Mouse (Mus musculus) midbrain, embryonic 10.5 days (tissue): ENCODE results near the gene Olfr1448. TPM values are rescaled to one million over a fixed set of nuclear protein-coding genes. Genes with fewer than 3 reads are reported as not detected.
"Not testable (repeated sequence)": the region's sequence is repeated elsewhere in the genome, so short reads cannot be mapped to it uniquely, and the experiment has no call there.

Experiments used
- DNase-seq: peaks from one replicate; pipeline ENCODE4 v3.0.0-alpha.2; 2017; ENCODE audit warnings: low spot score
- H3K27ac ChIP-seq: fragments of 300-500 bp; sonication (generic); replicated peaks from 2 replicates; pipeline ENCODE4 v1.5.1; 2016; ENCODE audit warnings: mild to moderate bottlenecking
- H3K27me3 ChIP-seq: fragments of 300-500 bp; sonication (generic); 2 replicates; pipeline ENCODE4 v1.6.1; 2016; ENCODE audit warnings: low read depth, mild to moderate bottlenecking; ENCODE audit not compliant: poor library complexity, severe bottlenecking
- H3K36me3 ChIP-seq: fragments of 300-500 bp; sonication (generic); 2 replicates; pipeline ENCODE4 v1.6.1; 2016; ENCODE audit warnings: mild to moderate bottlenecking, moderate library complexity
- H3K4me1 ChIP-seq: fragments of 300-500 bp; sonication (generic); 2 replicates; pipeline ENCODE4 v1.6.1; 2016
- H3K4me3 ChIP-seq: fragments of 300-500 bp; sonication (generic); 2 replicates; pipeline ENCODE4 v1.5.1; 2016; ENCODE audit warnings: mild to moderate bottlenecking, moderate library complexity
- H3K9me3 ChIP-seq: fragments of 300-500 bp; sonication (generic); replicated peaks from 2 replicates; pipeline ENCODE4 v1.6.1; 2016; ENCODE audit warnings: mild to moderate bottlenecking
- WGBS: fragments of 180-500 bp; shearing (Covaris S2); methylation state at CpG from one replicate; pipeline ENCODE4 v1.1.7; 2016; 5-methylcytosine and 5-hydroxymethylcytosine counted together
- polyA plus RNA-seq: library from polyadenylated mRNA; unstranded; fragments of >200 nt; fragmentation: Nextera tagmentation; extraction: Ambion mirVana; gene quantifications from 2 replicates; pipeline ENCODE4 v1.2.1, GENCODE M21; 2016

Gene Olfr1448
- polyA plus RNA-seq, result not detected in 2 replicates

DNA sequence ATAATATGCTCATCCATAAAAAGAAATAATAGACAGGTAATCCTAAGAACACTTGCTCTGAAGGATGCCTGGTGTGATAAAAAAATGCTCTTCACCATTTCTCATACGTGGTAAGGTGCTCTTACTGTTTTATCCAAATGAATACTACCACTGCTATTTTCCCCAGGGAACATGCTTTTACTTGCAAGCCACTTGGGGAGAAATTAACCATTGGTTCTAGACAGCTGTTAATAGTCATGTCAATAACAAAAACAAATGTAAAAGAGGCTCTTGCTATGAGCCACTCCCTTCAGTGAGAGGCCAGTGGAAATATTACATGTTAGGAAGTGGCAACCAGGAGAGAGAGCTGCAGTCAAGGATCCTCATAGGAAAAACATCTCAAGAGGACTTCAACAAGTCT, at the start of gene Olfr1448:
Gene Olfr1448 (minus strand): TSS at position 101 of the 400 bp plus-strand sequence.
- no peak within 1 kb of the TSS for H3K4me3 ChIP-seq
- H3K27me3 ChIP-seq, result no peaks in the 10 kb centered on the region
- WGBS, result 71% methylated on average over 1 of the region's 1 CpGs
- H3K4me1 ChIP-seq, result no peaks in the 10 kb centered on the region
- H3K36me3 ChIP-seq, result no peaks in the 10 kb centered on the region
- no peak for DNase-seq
- no peak within 1 kb of the TSS for H3K27ac ChIP-seq
- H3K9me3 ChIP-seq, result peaks cover 12% of the 10 kb centered on the region

DNA sequence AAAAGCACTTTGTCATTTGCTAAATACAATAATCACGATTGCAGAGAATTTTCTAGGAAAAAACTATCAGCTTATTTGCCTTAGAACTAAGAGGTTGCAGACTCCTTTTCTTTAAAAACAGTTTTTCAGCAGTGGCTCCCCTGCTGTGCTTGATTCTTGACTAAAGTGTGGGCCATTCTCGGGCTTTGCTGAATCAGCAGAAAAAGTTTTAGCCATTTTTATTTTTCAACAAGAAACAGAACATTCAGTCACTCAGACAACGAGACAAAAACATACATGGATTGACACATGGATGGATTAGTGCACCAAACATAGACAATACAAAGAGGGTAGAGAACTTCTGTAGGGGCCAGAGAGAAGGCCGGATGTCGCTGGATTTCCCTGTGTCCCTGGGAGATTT, 45.9 kb upstream of the Olfr1448 start:
- not testable (repeated sequence) for H3K4me3 ChIP-seq, H3K36me3 ChIP-seq, H3K4me1 ChIP-seq, H3K27me3 ChIP-seq, DNase-seq, H3K27ac ChIP-seq
- peaks cover 33% of the 10 kb centered on the region for H3K9me3 ChIP-seq
- WGBS, result 83% methylated on average over 5 of the region's 5 CpGs

DNA sequence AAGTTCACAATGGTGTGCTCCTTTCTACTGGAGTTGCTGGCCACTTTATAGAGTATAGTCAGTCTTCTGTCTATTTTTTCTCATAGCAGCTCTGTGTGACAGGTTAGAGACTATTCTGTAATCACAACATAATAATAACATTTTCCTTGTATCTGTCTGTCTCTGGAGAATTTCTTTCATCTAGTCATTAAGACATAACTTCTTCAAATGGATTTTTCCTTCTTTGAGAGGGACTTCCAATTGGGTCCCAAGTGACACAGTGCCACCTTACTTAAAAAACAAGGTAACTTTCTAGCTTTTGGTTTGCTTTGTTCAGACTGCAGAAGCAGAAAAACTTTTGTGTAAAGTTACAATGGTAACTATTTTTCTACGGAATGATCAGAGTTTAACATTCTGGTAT, 25.7 kb upstream of the Olfr1448 start, which contains the start of gene Olfr1450:
Gene Olfr1450 (plus strand): TSS at position 301 of the 400 bp plus-strand sequence.
- no peaks in the 10 kb centered on the region for H3K4me1 ChIP-seq
- H3K9me3 ChIP-seq, result peaks cover 30% of the 10 kb centered on the region
- H3K27ac ChIP-seq, result no peak within 1 kb of the TSS
- H3K36me3 ChIP-seq, result no peaks in the 10 kb centered on the region
- no peaks in the 10 kb centered on the region for H3K27me3 ChIP-seq
- 87% methylated on average over 1 of the region's 1 CpGs for WGBS
- no peak within 1 kb of the TSS for H3K4me3 ChIP-seq
- DNase-seq, result no peak

DNA sequence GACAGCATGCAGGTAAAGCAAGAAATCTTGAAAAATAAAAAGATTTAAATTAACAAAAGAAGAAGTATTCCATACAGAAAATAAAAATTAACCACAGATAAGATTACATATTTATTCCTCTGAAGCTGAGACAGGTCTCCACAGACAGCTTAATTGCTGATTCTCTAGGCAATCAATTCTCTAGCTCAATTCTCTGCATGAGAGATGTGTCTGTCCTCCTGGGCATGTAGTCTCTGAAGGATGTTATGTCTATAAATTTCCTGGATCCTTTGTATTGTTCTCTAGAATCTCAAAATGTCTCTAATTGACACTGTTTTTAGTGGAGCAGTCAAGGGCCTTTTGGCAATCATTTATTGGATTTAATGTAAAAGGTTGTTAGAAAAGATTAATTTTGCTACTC, 6.3 kb upstream of the Olfr1448 start, which contains the start of gene Olfr1449:
Gene Olfr1449 (plus strand): TSS at position 301 of the 400 bp plus-strand sequence.
- Histone ChIP-seq H3K27ac (no peak within 1 kb of the TSS), H3K9me3 (peaks cover 24% of the 10 kb centered on the region), H3K36me3 (no peaks in the 10 kb centered on the region), H3K27me3 (no peaks in the 10 kb centered on the region), H3K4me1 (no peaks in the 10 kb centered on the region), H3K4me3 (no peak within 1 kb of the TSS)
- no peak for DNase-seq

DNA sequence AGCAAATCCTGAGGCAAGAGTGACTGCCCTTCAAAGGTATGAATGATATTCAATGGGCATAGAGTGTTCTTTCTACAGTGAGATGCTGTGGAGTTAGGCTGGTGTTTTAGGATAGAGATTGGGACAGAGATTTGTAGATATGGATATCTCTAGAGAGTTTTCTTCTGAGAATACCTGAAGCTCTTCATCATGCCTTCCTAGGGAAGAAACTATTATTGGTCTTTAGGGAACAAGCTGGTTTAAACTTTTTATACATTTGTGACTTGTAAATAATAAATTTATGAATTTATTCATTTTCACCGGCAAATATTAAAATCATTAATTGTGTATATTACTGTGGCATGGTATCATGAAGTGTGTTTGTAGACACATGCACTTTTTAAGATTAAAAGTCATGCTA, 20.6 kb downstream of the Olfr1448 start, which contains the start of gene Olfr1447:
Gene Olfr1447 (minus strand): TSS at position 101 of the 400 bp plus-strand sequence.
- H3K27me3 ChIP-seq, result no peaks in the 10 kb centered on the region
- no peaks in the 10 kb centered on the region for H3K36me3 ChIP-seq
- no peak for DNase-seq
- WGBS, result 94% methylated on average over 1 of the region's 1 CpGs
- no peak within 1 kb of the TSS for H3K27ac ChIP-seq
- peaks cover 28% of the 10 kb centered on the region for H3K9me3 ChIP-seq
- no peak within 1 kb of the TSS for H3K4me3 ChIP-seq
- no peaks in the 10 kb centered on the region for H3K4me1 ChIP-seq

DNA sequence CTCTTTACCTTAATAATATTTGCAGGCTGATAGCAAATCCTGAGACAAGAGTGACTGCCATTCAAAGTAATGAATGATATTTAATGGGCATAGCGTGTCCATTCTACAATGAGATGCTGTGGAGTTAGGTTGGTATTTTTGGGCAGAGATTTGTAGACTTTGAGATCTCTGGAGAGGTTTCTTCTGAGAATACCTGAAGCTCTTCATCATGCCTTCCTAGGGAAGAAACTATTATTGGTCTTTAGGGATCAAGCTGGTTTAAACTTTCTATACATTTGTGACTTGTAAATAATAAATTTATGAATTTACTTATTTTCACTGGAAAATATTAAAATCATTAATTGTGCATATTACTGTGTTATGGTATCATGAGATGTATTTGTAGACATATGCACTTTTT, 30.8 kb downstream of the Olfr1448 start, which contains the start of gene Olfr1446:
Gene Olfr1446 (minus strand): TSS at position 101 of the 400 bp plus-strand sequence.
- H3K9me3 ChIP-seq, result peaks cover 8% of the 10 kb centered on the region; the same call in 1 of the 2 replicates
- 86% methylated on average over 1 of the region's 1 CpGs for WGBS
- H3K4me1 ChIP-seq, result no peaks in the 10 kb centered on the region
- no peaks in the 10 kb centered on the region for H3K27me3 ChIP-seq
- H3K4me3 ChIP-seq, result no peak within 1 kb of the TSS
- no peaks in the 10 kb centered on the region for H3K36me3 ChIP-seq
- H3K27ac ChIP-seq, result no peak within 1 kb of the TSS
- DNase-seq, result no peak

DNA sequence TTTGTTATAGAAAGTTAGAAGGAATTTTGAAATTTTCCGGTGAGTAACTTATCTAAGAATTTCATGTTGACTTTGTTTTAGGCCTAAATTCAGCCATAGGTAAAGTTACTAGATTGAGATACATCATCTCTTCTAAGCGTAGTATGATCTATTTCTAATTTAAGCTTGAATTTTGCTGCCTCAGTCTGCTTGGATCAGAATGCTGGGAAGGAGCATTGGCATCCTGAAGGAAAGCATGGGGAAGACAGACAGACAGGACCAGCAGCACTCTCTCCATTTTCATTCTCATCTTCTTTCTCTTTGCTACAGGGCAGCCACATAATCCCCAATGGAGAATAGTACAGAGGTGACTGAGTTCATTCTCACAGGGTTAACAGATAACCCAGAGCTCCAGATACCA, 40.7 kb downstream of the Olfr1448 start, which contains the start of gene Olfr1445:
Gene Olfr1445 (plus strand): TSS at position 301 of the 400 bp plus-strand sequence.
- Histone ChIP-seq H3K36me3 (no peaks in the 10 kb centered on the region), H3K27me3 (no peaks in the 10 kb centered on the region), H3K4me1 (no peaks in the 10 kb centered on the region), H3K4me3 (no peak within 1 kb of the TSS), H3K9me3 (0 out of 2 replicates have a peak, but pooled peaks cover 7% of the 10 kb centered on the region), H3K27ac (no peak within 1 kb of the TSS)
- 85% methylated on average over 2 of the region's 2 CpGs for WGBS
- no peak for DNase-seq

Other genes with a start within 250 kb of the Olfr1448 start
- gene Olfr1443, start 246.3 kb downstream of the Olfr1448 start, polyA plus RNA-seq, result not detected in 2 replicates
- not detected in 2 replicates for gene Keg1, start 228.6 kb downstream of the Olfr1448 start, polyA plus RNA-seq
- 1.5 and 2.0 TPM in 2 replicates for gene Cntf, start 158.8 kb downstream of the Olfr1448 start, polyA plus RNA-seq
- gene Zfp91, start 128.3 kb downstream of the Olfr1448 start, polyA plus RNA-seq, result 13.3 and 15.6 TPM in 2 replicates
- 1.2 TPM in 2 replicates for gene Lpxn, start 128.2 kb downstream of the Olfr1448 start, polyA plus RNA-seq
- gene Gm5244, start 77.7 kb downstream of the Olfr1448 start, polyA plus RNA-seq, result not detected in 2 replicates
- gene Olfr1444, start 67.1 kb downstream of the Olfr1448 start, polyA plus RNA-seq, result not detected in 2 replicates
- not detected in 2 replicates for gene Olfr1445, start 40.6 kb downstream of the Olfr1448 start, polyA plus RNA-seq
- not detected in 2 replicates for gene Olfr1446, start 30.9 kb downstream of the Olfr1448 start, polyA plus RNA-seq
- gene Olfr1447, start 20.7 kb downstream of the Olfr1448 start, polyA plus RNA-seq, result not detected in 2 replicates
- gene Olfr1449, start 6.4 kb upstream of the Olfr1448 start, polyA plus RNA-seq, result not detected in 2 replicates
- not detected in 2 replicates for gene Olfr1450, start 25.8 kb upstream of the Olfr1448 start, polyA plus RNA-seq
- gene Olfr1451, start 70.6 kb upstream of the Olfr1448 start, polyA plus RNA-seq, result not detected in 2 replicates
- gene Olfr1453, start 103.9 kb upstream of the Olfr1448 start, polyA plus RNA-seq, result not detected in 2 replicates
- gene Olfr1454, start 136.2 kb upstream of the Olfr1448 start, polyA plus RNA-seq, result not detected in 2 replicates
- not detected in 2 replicates for gene Olfr1457, start 173.5 kb upstream of the Olfr1448 start, polyA plus RNA-seq
- gene Olfr1458, start 182.4 kb upstream of the Olfr1448 start, polyA plus RNA-seq, result not detected in 2 replicates
- gene Olfr1459, start 225.1 kb upstream of the Olfr1448 start, polyA plus RNA-seq, result not detected in 2 replicates
- not detected in 2 replicates for gene Olfr1461, start 238.6 kb upstream of the Olfr1448 start, polyA plus RNA-seq